Mouse (Mus musculus) macrophage (primary cell): ENCODE results near the gene Ccdc71l. TPM values are rescaled to one million over a fixed set of nuclear protein-coding genes. Genes with fewer than 3 reads are reported as not detected.

ENCODE experiments used
- polyA plus RNA-seq: library from polyadenylated mRNA; stranded (reverse); fragments of 250-400 nt; gene quantifications from 3 replicates; pipeline ENCODE4 v1.2.4, GENCODE M21; 2018; ENCODE audit warnings: inconsistent platforms

Gene Ccdc71l
- polyA plus RNA-seq, 1 experiment from 2014 or later = 17.1 TPM

Other genes with a start within 250 kb of the Ccdc71l start
- gene Pik3cg, start 170.0 kb upstream of the Ccdc71l start, polyA plus RNA-seq = 21.7 to 56.8 TPM (median 24.4 TPM) in 3 replicates